Mouse (Mus musculus): Measurements from ENCODE around the gene Rhbdl1. TPM values are rescaled to one million over a fixed set of nuclear protein-coding genes. Genes with fewer than 3 reads are reported as not detected.

Rhbdl1 gene
- polyA plus RNA-seq, 1 experiment = 2.9 TPM

DNA sequence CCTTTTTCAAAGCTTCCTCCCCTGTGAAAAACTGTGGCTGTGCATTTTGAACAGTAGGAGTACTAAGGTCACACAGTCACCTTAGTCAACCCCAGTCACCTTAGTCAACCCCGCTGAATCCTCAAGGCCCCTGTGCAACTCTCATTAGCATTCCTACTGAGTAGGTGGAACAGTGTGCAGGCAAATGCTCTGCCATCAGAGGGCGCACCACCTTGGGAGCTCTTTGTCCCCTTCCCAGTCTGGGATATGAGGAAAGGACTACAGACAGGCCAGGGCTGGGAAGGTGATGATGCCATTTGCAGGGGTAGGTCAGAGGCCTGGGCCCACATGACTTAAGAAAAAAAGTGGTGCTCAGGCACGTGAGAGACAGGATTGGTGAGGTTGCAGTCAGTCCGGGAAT, 42.2 kb upstream of the Rhbdl1 start:
- no peaks in the 10 kb centered on the region for H3K27me3 ChIP-seq (replicated peaks)
- no peaks in the 10 kb centered on the region for H3K9me3 ChIP-seq
- no peak overlapping the region for H3K4me3 ChIP-seq (replicated peaks)
- peaks cover 73% of the 10 kb centered on the region for H3K36me3 ChIP-seq (replicated peaks; ENCODE audit: low read length)
- no peak for TF ChIP-seq GATA1 (IDR thresholded peaks at IDR 0.05; ENCODE audit: borderline replicate concordance, low read length)
- TF ChIP-seq FLI1 (IDR thresholded peaks at IDR 0.05; ENCODE audit: low read length) = no peak
- peaks cover 45% of the 10 kb centered on the region for H3K4me1 ChIP-seq

DNA sequence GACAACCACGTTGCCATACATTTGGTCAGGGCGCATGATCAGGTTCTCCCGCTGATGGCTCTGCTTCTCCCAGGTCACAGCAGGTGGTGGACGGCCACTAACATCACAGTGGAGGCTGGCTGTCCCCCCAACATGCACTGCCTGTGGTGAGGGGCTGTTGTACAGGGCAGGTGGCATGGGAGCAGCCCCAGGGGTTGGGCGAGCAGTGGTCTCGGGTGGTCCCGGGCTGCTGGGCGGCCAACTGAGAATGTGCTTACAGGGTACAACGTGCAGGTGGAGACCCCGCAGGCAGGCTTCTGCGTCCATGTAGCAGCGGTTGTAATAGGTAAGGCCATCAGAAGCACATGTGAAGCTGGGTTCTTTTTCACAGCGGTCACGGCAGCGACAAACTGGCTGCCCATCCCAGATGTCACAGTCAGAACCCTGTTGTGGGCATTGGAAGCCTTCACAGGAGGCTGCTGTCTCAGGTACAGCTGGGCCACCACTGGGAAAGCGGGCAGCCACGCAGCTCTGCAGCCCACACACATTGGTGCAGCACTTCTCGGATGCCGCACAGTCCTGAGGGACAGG, 41.6 kb upstream of the Rhbdl1 start:
- Histone ChIP-seq H3K27me3 (replicated peaks) (no peaks in the 10 kb centered on the region), H3K4me3 (replicated peaks) (no peak overlapping the region), H3K36me3 (replicated peaks; ENCODE audit: low read length) (peaks cover 67% of the 10 kb centered on the region), H3K4me1 (peaks cover 50% of the 10 kb centered on the region), H3K9me3 (no peaks in the 10 kb centered on the region)
- TF ChIP-seq FLI1 (IDR thresholded peaks at IDR 0.05; ENCODE audit: low read length) (no peak), GATA1 (IDR thresholded peaks at IDR 0.05; ENCODE audit: borderline replicate concordance, low read length) (no peak)

DNA sequence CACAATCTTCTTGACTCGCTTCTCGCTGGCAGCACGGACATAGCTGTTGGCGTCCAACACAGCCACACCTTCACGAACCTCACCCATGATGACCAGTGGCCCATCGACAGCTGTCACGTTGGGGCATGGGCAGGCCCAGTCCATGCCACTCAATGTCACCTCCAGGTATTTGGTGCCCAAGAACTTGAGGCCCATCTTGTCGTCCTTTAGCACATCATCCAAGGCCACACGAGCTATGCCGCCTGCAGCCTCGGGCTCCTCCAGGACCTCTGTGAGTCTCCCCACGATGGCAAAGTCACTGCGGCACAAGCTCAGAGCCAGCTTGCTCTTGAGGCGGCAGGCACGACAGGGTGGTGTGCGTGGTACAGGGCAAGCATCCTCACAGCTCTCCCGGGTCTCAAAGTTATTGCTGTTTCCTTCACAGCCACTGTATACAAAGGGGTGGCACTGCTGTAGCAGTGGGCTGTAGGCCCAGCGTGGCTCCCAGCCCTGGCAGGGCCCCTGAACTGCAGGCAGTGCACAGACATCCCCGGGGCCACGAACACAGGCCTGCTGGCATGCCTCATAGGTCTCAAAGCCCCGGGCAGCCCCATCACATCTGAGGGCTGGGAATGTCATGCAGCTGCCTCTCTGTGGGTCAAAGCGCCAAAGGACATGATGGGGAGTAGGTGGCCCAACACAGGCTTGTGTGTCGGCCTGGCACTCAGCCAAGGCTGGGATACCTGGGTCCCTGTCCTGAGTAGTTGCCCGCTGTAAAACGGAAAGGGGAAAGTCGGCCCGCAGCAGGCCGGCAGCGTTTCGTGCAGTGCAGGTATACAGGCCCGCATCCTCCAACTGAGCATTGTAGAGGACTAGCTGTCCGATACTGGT, 40.9 kb upstream of the Rhbdl1 start:
- H3K4me1 ChIP-seq = peaks cover 53% of the 10 kb centered on the region
- no peaks in the 10 kb centered on the region for H3K9me3 ChIP-seq
- H3K27me3 ChIP-seq (replicated peaks) = no peaks in the 10 kb centered on the region
- TF ChIP-seq FLI1 (IDR thresholded peaks at IDR 0.05; ENCODE audit: low read length) (no peak), GATA1 (IDR thresholded peaks at IDR 0.05; ENCODE audit: borderline replicate concordance, low read length) (no peak)
- H3K4me3 ChIP-seq (replicated peaks) = peak overlapping the region; percentile 9
- H3K36me3 ChIP-seq (replicated peaks; ENCODE audit: low read length) = peaks cover 60% of the 10 kb centered on the region

DNA sequence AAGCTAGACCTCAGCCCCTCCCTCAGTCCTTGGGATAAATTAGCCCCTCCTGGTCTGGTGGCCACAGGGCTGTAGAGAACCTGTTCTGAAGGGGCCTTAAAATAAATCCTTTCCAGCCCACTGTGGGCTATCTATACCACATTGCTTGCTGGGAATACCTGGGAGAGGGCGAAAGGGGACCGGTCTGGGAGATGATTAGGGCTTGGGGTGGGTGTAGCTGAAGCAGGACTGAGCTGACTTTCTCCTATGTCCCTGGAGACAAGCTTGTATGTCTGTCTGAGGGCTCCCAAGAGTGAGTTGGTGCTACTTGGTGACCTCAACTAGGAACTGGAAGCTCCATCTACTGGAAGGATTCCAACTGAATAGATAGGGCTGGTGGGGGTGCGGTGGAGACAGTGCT, 39.9 kb upstream of the Rhbdl1 start:
- Histone ChIP-seq H3K36me3 (replicated peaks; ENCODE audit: low read length) (peaks cover 51% of the 10 kb centered on the region), H3K4me1 (peaks cover 57% of the 10 kb centered on the region), H3K27me3 (replicated peaks) (no peaks in the 10 kb centered on the region), H3K9me3 (no peaks in the 10 kb centered on the region), H3K4me3 (replicated peaks) (no peak overlapping the region)
- no peak for TF ChIP-seq FLI1 (IDR thresholded peaks at IDR 0.05; ENCODE audit: low read length)
- TF ChIP-seq GATA1 (IDR thresholded peaks at IDR 0.05; ENCODE audit: borderline replicate concordance, low read length) = no peak

DNA sequence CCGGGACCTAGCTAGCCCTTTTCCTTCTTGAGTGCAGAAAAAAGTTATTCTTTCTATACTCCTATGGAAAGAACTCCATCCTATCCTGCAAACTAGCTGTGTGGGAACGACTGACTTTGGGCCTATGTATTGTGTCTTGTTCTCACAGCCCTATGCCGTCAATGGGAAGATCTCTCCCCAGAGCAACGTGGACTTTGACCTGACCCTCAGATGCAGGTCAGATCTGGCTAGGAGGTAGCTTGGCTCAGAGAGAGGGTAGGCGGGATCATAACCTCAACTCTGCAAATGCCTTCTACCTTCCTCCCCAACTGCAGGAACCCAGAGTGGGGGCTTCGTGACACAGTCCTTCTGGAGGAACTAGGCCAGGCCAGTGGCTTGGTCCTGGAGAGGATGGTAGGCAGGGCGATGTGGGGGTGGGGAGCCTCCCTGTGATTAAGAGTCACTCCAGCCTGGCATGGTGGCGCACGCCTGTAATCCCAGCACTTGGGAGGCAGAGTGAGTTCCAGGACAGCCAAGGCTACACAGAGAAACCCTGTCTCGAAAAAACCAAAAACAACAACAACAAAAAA, 39.3 kb upstream of the Rhbdl1 start:
- no peaks in the 10 kb centered on the region for H3K9me3 ChIP-seq
- H3K27me3 ChIP-seq (replicated peaks) = no peaks in the 10 kb centered on the region
- TF ChIP-seq FLI1 (IDR thresholded peaks at IDR 0.05; ENCODE audit: low read length) (no peak), GATA1 (IDR thresholded peaks at IDR 0.05; ENCODE audit: borderline replicate concordance, low read length) (no peak)
- peaks cover 62% of the 10 kb centered on the region for H3K4me1 ChIP-seq
- H3K4me3 ChIP-seq (replicated peaks) = peak overlapping the region; percentile 100
- H3K36me3 ChIP-seq (replicated peaks; ENCODE audit: low read length) = peaks cover 45% of the 10 kb centered on the region

DNA sequence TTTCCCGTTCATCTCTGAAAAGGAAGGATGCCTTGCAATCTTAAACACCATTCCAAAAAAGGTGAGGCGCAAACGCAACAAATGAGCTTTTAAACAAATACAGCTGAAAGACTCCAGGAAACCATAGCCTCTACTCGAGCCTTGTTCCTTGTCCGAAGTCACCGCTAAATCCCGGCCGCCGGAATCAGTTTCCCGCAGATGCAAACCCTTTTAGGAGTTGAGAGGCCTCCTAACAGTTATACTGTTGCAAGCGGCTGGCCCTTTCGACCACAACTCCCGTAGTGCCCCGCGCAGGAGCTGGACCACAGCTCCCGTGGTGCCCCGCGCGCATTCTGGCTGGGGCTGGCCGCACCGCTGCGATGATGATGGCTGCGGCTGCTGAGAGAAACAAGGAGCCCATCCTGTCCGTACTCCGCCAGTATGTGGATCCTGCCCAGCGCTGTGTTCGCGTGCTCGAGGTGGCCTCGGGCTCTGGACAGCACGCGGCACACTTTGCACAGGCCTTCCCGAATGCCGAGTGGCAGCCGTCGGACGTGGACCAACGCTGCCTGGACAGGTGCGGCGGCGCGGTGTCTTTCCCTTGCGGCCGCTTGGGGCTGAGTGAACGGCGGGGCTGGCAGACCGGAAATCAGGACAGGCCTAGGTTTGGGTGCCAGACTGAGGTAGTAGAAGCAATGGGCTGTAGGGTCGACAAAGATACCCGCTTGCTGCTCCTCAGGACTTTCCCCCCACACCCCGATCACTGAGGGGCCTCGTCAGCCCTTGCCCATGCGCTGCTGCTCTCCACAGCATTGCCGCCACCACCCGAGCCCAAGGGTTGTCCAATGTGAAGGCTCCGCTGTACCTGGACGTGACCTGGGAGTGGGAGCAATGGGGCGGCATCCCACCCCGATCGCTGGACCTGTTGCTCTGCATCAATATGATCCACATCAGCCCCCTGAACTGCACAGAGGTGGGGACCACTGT, 38.4 kb upstream of the Rhbdl1 start:
- peaks cover 35% of the 10 kb centered on the region for H3K36me3 ChIP-seq (replicated peaks; ENCODE audit: low read length)
- no peaks in the 10 kb centered on the region for H3K9me3 ChIP-seq
- no peaks in the 10 kb centered on the region for H3K27me3 ChIP-seq (replicated peaks)
- H3K4me3 ChIP-seq (replicated peaks) = peak overlapping the region; percentile 100
- H3K4me1 ChIP-seq = peaks cover 55% of the 10 kb centered on the region
- TF ChIP-seq FLI1 (IDR thresholded peaks at IDR 0.05; ENCODE audit: low read length) = no peak
- no peak for TF ChIP-seq GATA1 (IDR thresholded peaks at IDR 0.05; ENCODE audit: borderline replicate concordance, low read length)

DNA sequence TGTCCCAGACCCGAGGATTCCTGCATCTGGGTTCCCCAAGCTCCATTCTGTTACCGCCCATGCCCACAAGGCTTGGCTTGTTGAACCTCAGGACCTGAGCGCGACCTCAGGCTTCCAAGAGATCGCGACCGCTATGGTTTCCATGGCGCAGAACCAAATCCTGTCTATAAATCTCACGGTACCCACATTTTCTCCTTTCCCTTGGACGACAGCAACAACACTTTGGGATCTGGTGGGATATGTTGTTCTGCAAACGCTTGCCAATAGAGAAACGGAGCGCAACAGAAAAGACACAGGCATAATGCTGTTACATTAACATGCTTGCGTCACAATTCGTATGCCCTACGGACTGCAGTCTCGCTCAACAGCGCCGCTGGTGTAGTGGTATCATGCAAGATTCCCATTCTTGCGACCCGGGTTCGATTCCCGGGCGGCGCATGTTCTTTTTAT, 37.7 kb upstream of the Rhbdl1 start, which contains the start of gene Mettl26:
TSS of gene Mettl26 (plus strand) at position 354 of the 450 bp plus-strand sequence.
- no peak for TF ChIP-seq GATA1 (IDR thresholded peaks at IDR 0.05; ENCODE audit: borderline replicate concordance, low read length)
- no peak for TF ChIP-seq FLI1 (IDR thresholded peaks at IDR 0.05; ENCODE audit: low read length)
- peak within 1 kb of the TSS; percentile 100 for H3K4me3 ChIP-seq (replicated peaks)
- no peaks in the 10 kb centered on the region for H3K27me3 ChIP-seq (replicated peaks)
- peaks cover 55% of the 10 kb centered on the region for H3K4me1 ChIP-seq
- no peaks in the 10 kb centered on the region for H3K9me3 ChIP-seq
- peaks cover 28% of the 10 kb centered on the region for H3K36me3 ChIP-seq (replicated peaks; ENCODE audit: low read length)

DNA sequence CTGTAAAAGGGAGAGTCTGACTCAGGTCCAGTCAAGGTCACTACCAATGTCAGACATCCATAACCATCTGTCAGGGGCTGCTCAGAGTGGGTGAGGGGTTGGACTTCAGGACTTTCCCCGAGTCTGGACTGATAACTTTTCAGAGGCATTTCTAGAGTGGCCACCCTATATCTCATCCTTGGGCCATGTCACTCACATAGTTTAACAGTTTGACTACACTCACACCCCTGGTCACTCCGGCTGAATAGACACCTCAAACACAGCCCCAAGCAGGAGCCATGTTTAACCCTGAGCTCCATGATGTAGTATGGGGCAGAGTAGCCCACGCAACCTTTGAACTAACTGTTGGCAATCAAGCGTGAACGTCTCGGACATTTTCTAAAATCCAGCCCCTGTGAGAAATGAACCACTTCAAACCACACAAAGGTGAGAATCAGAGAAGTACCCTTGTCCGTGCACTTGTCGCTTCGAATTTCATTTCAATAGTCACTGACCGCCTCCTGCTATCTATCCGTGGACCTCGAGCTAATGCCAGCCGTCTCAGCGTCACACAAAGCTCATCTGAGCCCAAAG, 37.1 kb upstream of the Rhbdl1 start:
- Histone ChIP-seq H3K36me3 (replicated peaks; ENCODE audit: low read length) (peaks cover 23% of the 10 kb centered on the region), H3K9me3 (no peaks in the 10 kb centered on the region), H3K27me3 (replicated peaks) (no peaks in the 10 kb centered on the region), H3K4me3 (replicated peaks) (peak overlapping the region; percentile 100), H3K4me1 (peaks cover 53% of the 10 kb centered on the region)
- TF ChIP-seq GATA1 (IDR thresholded peaks at IDR 0.05; ENCODE audit: borderline replicate concordance, low read length) (no peak), FLI1 (IDR thresholded peaks at IDR 0.05; ENCODE audit: low read length) (no peak)
